Mouse (Mus musculus) forebrain, embryonic 15.5 days (tissue): ENCODE data around the gene Timm8b. TPM values are rescaled to one million over a fixed set of nuclear protein-coding genes. Genes with fewer than 3 reads are reported as not detected.
A peak's percentile ranks its signal among the peaks of the same experiment; 100 is the strongest.

Experiments
- ATAC-seq: fragments of 200-750 bp; cut with Nextera tagmentation; replicated peaks from 2 replicates; pipeline ENCODE4 v1.8.0; 2017; ENCODE audit warnings: mild to moderate bottlenecking, moderate TSS enrichment, moderate library complexity
- H3K27ac ChIP-seq: fragments of 300-500 bp; sonication (generic); replicated peaks from 2 replicates; pipeline ENCODE4 v1.5.1; 2015; ENCODE audit warnings: mild to moderate bottlenecking, inconsistent platforms
- H3K27me3 ChIP-seq: fragments of 300-500 bp; sonication (generic); 2 replicates; pipeline ENCODE4 v1.6.1; 2015; ENCODE audit warnings: inconsistent platforms
- H3K36me3 ChIP-seq: fragments of 300-500 bp; sonication (generic); 2 replicates; pipeline ENCODE4 v1.6.1; 2015; ENCODE audit warnings: mild to moderate bottlenecking, inconsistent platforms
- H3K4me1 ChIP-seq: fragments of 300-500 bp; sonication (generic); 2 replicates; pipeline ENCODE4 v1.6.1; 2015; ENCODE audit warnings: inconsistent platforms
- H3K4me2 ChIP-seq: fragments of 300-500 bp; sonication (generic); replicated peaks from 2 replicates; pipeline ENCODE4 v1.6.1; 2015; ENCODE audit warnings: mild to moderate bottlenecking, inconsistent platforms
- H3K4me3 ChIP-seq: fragments of 300-500 bp; sonication (generic); 2 replicates; pipeline ENCODE4 v1.5.1; 2015; ENCODE audit warnings: mild to moderate bottlenecking, inconsistent platforms
- H3K9ac ChIP-seq: fragments of 300-500 bp; sonication (generic); replicated peaks from 2 replicates; pipeline ENCODE4 v1.6.1; 2015; ENCODE audit warnings: mild to moderate bottlenecking, inconsistent platforms
- H3K9me3 ChIP-seq: fragments of 300-500 bp; sonication (generic); 2 replicates; pipeline ENCODE4 v1.6.1; 2016; ENCODE audit warnings: inconsistent platforms
- WGBS: fragments of 180-500 bp; shearing (Covaris S2); methylation state at CpG from one replicate; pipeline ENCODE4 v1.1.7; 2015; ENCODE audit warnings: mixed read lengths; 5-methylcytosine and 5-hydroxymethylcytosine counted together
- polyA plus RNA-seq: library from polyadenylated mRNA; unstranded; fragments of >200 nt; fragmentation: Nextera tagmentation; extraction: Ambion mirVana; gene quantifications from 2 replicates; pipeline ENCODE4 v1.2.1, GENCODE M21; 2015

Timm8b gene
- polyA plus RNA-seq, result 328 and 352 TPM in 2 replicates

DNA sequence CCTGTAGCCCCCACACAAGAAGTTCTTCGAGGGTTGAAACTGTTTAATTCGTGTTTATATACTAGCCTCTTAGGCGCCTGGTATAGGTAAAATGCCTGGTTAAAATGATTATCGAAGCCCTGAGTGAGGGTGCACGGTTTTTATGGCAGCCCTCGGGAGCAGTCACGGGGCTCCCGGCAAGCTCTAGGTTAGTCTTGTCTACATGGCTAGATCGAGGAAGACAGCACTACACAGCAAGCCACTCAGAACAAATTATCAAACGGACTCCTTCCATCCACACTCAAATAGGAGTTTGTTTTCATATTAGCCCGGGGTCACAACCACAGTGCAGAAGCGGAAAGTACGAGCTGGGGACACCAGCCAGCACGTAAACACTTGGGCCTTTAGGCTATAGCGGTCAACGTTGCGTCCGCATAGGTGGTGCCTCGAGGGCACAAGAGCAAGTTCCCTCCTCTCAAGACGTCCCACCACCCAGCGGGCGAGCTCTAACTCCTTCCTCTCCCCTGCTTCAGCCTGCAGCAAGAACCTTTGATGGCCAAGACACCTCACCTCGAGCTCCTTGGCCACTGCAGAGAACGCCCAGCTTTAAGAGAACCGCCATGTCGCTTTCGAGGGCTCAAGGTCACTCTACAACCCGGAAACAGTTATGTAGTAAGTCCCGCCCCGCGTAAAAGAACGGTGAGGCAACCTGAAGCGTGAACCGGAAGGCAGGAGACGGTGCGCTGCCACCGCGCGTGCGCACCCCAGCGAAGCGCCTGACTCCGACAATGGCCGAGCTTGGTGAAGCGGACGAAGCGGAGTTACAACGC is at the start of gene Timm8b, which contains the start of gene Sdhd:
Timm8b (plus strand) TSS at position 722 of the 809 bp plus-strand sequence.
Sdhd (minus strand) TSS at position 624 of the 809 bp plus-strand sequence.
- peak within 1 kb of the TSS; percentile 90 for H3K9ac ChIP-seq
- H3K36me3 ChIP-seq, result peaks cover 49% of the 10 kb centered on the region
- H3K9me3 ChIP-seq, result no peaks in the 10 kb centered on the region
- peak within 1 kb of the TSS; percentile 93 for H3K4me3 ChIP-seq
- WGBS, result 1% methylated on average over 48 of the region's 48 CpGs
- H3K4me2 ChIP-seq, result peak within 1 kb of the TSS; percentile 86
- no peaks in the 10 kb centered on the region for H3K27me3 ChIP-seq
- H3K27ac ChIP-seq, result peak within 1 kb of the TSS; percentile 84
- peak; percentile 99 for ATAC-seq
- peaks cover 32% of the 10 kb centered on the region for H3K4me1 ChIP-seq

DNA sequence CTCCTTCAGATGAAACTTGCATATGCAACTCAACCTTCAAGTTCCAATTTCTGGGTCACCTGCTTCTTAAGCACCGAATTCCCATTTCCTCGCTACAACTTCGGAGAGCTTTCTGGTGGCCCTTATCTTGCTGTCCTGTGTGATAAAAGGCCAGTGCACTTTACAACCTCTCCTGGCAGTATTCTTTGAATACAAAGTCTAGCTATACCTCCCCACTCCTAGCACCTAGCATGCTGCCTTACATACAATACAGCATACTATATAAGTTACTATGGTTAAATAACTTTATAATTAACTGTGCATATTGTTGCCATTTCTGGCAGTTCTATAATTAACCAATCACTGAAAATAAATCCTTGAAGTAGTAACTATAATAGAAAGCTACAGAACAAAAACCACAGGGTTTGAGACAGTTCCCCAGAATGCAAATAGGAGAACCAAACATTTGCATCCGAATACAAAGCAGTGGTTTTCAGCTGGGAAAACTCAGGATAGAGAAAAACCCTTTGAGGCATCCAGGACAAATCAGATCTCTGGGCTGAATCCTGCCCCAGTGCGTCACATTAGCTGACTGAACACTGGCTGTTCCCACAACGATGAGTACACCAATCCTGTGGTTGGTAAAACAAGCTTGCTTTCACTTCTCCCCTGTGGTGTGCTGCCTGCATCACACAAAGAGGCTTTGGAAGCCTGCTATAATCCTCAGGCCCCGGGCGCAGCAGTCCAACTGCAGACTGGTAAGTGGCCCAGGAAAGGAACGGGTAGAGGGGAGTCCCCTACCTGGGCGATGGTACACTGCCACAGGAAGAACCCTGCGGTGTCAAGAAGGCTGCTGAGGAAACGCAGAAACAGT is 49.2 kb upstream of the Timm8b start, which contains the start of gene Il18:
Il18 (plus strand) TSS at position 587 of the 853 bp plus-strand sequence.
- H3K4me3 ChIP-seq, result peak within 1 kb of the TSS; percentile 29
- WGBS, result 11% methylated on average over 12 of the region's 12 CpGs
- peak within 1 kb of the TSS; percentile 43 for H3K4me2 ChIP-seq
- no peaks in the 10 kb centered on the region for H3K27me3 ChIP-seq
- no peaks in the 10 kb centered on the region for H3K36me3 ChIP-seq
- peak; percentile 95 for ATAC-seq
- H3K9me3 ChIP-seq, result no peaks in the 10 kb centered on the region
- peak within 1 kb of the TSS; percentile 16; the same call in 1 of the 2 replicates for H3K9ac ChIP-seq
- peaks cover 14% of the 10 kb centered on the region for H3K4me1 ChIP-seq
- H3K27ac ChIP-seq, result peak within 1 kb of the TSS; percentile 83

DNA sequence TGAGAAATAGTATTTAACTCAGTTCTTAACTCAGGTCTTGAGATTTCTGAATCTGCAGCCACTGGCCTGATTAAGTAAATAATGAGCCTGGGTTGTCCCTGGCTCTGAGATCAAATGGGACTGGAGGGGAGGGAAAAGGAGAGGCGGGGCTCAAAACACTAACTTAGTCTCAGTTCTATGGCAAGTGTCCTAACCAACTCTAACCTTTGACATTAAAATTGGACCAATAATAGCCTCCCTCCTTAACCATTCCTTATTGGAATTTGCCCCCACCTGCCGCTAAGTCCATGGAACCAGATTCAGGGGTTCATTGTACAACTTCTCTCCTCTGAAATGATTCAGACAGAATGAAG is 48.6 kb upstream of the Timm8b start, which contains the start of gene Bco2:
Bco2 (minus strand) TSS at position 88 of the 353 bp plus-strand sequence.
- ATAC-seq, result 0 out of 2 replicates have a peak, but pooled peaks have one; percentile 26
- H3K9me3 ChIP-seq, result no peaks in the 10 kb centered on the region
- 0% methylated on average over 2 of the region's 2 CpGs for WGBS
- H3K27ac ChIP-seq, result peak within 1 kb of the TSS; percentile 83
- H3K9ac ChIP-seq, result peak within 1 kb of the TSS; percentile 16; the same call in 1 of the 2 replicates
- peak within 1 kb of the TSS; percentile 29 for H3K4me3 ChIP-seq
- H3K27me3 ChIP-seq, result no peaks in the 10 kb centered on the region
- peaks cover 14% of the 10 kb centered on the region for H3K4me1 ChIP-seq
- no peaks in the 10 kb centered on the region for H3K36me3 ChIP-seq
- H3K4me2 ChIP-seq, result peak within 1 kb of the TSS; percentile 43

DNA sequence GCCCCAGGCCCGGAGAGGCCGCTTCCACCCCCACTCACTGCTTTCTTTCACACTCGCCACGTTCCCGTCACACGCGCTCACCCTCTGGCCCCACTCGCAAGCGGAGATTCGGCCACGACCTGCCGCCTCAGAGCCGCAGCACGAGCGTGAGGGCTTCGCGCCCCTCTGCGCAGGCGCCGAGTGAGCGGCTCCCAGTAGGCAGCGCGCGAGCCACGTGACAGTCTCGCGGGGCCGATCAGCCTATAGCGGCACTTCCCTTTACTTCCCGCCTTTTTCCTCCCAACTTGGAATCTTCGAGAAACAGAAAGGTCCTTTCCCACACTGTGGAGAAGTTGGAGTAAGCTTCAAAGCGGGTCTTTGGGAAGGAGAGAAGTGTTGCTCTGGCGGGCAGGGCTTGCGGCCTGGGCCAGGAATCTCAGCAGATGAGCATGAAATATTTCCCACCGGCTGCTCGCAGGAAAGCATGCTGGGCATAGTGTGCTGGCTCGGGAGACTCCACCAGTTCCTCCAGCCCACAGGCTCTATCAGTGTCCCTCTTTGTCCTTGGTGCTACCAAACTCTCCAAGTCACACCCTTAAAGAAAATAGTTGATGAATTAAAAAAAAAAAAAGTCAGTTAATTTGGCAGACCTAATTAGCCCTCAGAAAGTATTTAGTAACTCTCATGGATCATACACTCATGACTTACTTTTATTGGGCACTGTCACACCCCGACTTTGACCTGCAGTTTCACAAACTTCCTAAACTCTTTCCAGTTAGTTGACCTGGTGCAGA is 42.4 kb upstream of the Timm8b start, which contains the start of gene Tex12:
Tex12 (minus strand) TSS at position 181 of the 773 bp plus-strand sequence.
- H3K27ac ChIP-seq, result no peak within 1 kb of the TSS
- no peak within 1 kb of the TSS for H3K4me2 ChIP-seq
- H3K27me3 ChIP-seq, result no peaks in the 10 kb centered on the region
- no peak within 1 kb of the TSS for H3K4me3 ChIP-seq
- 91% methylated on average over 38 of the region's 38 CpGs for WGBS
- H3K36me3 ChIP-seq, result no peaks in the 10 kb centered on the region
- H3K9ac ChIP-seq, result no peak within 1 kb of the TSS
- no peaks in the 10 kb centered on the region for H3K9me3 ChIP-seq
- ATAC-seq, result no peak
- no peaks in the 10 kb centered on the region for H3K4me1 ChIP-seq

DNA sequence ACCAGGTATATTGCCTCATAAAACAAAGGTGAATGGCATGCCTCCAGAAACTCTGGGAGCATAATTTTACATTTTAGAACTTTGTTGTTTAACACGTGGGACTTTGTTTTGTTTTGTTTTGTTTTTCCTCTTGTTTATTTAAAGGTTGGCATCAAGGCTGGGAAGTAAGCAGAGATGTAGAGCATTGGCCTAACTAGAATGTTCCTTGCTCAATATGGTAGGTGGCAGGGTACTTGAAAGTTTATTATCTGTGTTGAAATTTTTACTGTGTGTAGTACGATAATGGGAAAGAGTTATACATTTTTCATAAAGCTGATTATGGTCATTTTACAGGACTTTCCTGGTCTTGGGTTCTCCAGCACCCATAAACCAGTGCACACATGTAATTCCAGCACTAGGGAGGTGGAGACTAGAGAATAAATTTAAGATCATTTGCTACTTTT is 41.8 kb upstream of the Timm8b start:
- Histone ChIP-seq H3K4me3 (no peak overlapping the region), H3K4me2 (no peak overlapping the region), H3K4me1 (no peaks in the 10 kb centered on the region), H3K36me3 (no peaks in the 10 kb centered on the region), H3K9ac (no peak overlapping the region), H3K27ac (no peak overlapping the region), H3K27me3 (no peaks in the 10 kb centered on the region), H3K9me3 (no peaks in the 10 kb centered on the region)
- 92% methylated on average over 2 of the region's 2 CpGs for WGBS
- no peak for ATAC-seq

DNA sequence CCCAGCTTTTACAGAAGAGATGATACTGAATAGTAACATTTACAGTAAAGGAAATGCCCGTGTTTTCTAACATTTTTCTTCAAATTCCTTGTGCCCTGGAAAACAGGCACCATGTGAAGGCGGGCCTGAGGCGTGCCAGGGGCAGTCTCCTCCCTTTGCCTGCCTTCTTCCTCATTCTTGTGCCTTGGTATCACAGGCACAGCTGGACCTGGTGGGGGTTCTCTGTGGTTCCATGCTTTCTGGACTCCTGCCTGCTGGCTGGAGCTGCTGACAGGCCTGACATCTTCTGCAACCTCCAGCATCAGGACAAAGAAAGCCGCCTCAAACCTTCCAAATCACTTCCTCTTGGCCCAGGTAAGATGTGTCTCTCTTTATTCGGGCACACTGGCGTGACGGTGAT is 38.5 kb upstream of the Timm8b start:
- WGBS, result 78% methylated on average over 7 of the region's 7 CpGs
- Histone ChIP-seq H3K36me3 (no peaks in the 10 kb centered on the region), H3K9me3 (no peaks in the 10 kb centered on the region), H3K4me3 (no peak overlapping the region), H3K27me3 (no peaks in the 10 kb centered on the region), H3K4me2 (no peak overlapping the region), H3K4me1 (no peaks in the 10 kb centered on the region), H3K27ac (no peak overlapping the region), H3K9ac (no peak overlapping the region)
- ATAC-seq, result no peak

DNA sequence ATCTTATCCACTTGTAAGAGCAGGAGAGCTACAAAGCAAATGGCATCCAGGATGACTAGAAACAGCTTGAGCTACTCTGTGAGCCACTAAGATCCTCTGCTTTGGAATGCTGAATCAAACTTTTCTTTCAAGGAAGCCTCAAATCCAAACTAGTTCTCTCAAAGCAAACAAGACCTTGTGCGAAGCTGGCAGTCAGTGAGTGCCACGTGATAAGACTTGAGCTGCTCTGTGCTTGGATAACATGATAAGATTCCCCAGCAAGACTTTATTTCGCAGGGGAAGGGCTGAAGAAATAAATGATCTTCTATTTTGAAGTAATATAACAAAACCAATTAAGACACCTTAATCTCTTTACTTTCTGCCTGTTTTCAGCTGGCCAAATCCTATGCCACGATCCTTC is 37.8 kb upstream of the Timm8b start:
- H3K27me3 ChIP-seq, result no peaks in the 10 kb centered on the region
- ATAC-seq, result no peak
- H3K4me2 ChIP-seq, result no peak overlapping the region
- H3K4me3 ChIP-seq, result no peak overlapping the region
- WGBS, result 84% methylated on average over 4 of the region's 4 CpGs
- no peak overlapping the region for H3K9ac ChIP-seq
- no peaks in the 10 kb centered on the region for H3K36me3 ChIP-seq
- no peaks in the 10 kb centered on the region for H3K4me1 ChIP-seq
- H3K9me3 ChIP-seq, result no peaks in the 10 kb centered on the region
- no peak overlapping the region for H3K27ac ChIP-seq

DNA sequence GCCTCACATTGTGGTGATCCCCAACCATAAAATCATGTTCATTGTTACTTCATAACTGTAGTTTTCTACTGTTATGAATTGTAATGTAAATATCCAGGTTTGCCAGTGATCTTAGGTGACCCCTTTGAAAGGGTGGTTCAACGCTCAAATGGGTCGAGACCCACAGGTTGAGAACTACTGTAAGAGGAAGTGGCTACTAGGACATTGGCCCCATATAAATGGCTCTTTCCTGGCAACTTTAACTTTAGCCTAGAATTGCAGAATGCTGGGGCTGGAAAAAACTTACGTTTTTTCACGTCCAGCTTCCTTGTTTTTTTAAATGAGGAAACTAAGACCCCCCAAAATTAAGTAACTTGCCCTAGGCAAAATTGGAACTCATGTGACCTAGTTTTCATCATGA is 36.3 kb upstream of the Timm8b start:
- no peaks in the 10 kb centered on the region for H3K4me1 ChIP-seq
- H3K4me2 ChIP-seq, result no peak overlapping the region
- no peaks in the 10 kb centered on the region for H3K27me3 ChIP-seq
- no peaks in the 10 kb centered on the region for H3K9me3 ChIP-seq
- H3K4me3 ChIP-seq, result no peak overlapping the region
- no peak overlapping the region for H3K9ac ChIP-seq
- H3K27ac ChIP-seq, result no peak overlapping the region
- ATAC-seq, result no peak
- H3K36me3 ChIP-seq, result no peaks in the 10 kb centered on the region
- 95% methylated on average over 4 of the region's 4 CpGs for WGBS

DNA sequence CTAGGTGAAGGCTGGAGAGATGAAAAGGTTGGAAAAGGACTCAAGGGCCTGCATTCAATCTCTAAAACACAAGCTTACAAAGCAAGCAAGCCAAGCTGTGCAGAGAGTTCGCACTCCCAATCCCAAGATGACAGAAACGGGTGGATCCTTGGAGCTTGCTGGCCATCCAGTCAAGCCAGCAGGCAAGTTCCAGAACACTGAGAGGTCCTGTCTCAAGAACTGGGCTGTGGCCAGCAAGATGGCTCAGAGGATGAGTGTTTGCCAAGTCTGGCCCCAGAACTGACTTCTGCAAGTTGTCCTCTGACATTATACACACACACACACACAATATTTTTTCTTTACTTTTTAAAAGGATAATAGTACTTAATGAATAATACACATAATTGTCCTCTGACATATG is 35.8 kb upstream of the Timm8b start:
- no peak overlapping the region for H3K4me2 ChIP-seq
- H3K9me3 ChIP-seq, result no peaks in the 10 kb centered on the region
- no peaks in the 10 kb centered on the region for H3K27me3 ChIP-seq
- H3K27ac ChIP-seq, result no peak overlapping the region
- no peak for ATAC-seq
- 91% methylated on average over 2 of the region's 2 CpGs for WGBS
- no peak overlapping the region for H3K4me3 ChIP-seq
- H3K4me1 ChIP-seq, result no peaks in the 10 kb centered on the region
- no peak overlapping the region for H3K9ac ChIP-seq
- H3K36me3 ChIP-seq, result no peaks in the 10 kb centered on the region

DNA sequence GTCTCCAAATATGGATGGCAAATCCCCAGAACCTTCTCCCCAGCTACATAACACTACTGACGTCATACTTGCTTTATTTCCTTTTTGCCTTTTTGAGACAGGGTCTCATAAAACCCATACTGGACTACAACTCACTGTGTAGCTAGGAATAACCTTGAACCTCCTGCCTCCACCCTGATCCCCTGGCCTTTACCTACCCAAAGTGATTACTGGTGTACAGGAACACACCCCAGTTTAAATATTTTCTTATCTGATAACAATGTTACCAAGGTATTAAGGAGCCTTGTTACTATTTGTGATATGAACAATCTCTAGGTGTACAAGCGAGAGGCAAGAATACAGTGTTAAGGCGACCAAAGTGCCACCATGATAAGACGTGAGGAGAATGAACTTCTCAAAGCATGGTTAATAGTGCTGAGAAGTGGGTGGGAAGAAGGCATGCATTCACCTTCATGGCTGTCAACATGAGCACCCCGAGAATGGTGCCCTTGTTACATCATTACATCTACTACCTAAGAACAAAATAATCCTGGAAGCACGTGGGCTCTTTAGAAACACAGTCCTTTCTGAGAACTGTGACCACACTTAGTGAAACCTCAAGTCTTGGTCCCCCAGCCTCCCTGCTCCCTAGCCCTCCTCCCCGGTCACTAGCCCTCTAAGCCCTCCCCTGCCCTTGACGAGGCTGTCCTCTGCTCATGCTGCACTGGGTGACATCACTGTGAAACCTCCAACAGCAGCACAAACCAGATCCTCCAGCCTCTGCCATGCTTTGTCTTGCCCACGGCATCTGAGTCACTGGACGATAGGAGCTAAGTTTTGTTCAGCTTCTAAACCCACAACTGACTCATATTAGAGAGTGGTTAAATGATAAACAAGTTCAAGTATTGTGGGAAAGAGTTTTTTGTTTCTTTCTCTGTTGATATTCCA is 33.8 kb upstream of the Timm8b start:
- Histone ChIP-seq H3K36me3 (no peaks in the 10 kb centered on the region), H3K4me3 (no peak overlapping the region), H3K9me3 (no peaks in the 10 kb centered on the region), H3K4me2 (no peak overlapping the region), H3K4me1 (no peaks in the 10 kb centered on the region), H3K27me3 (no peaks in the 10 kb centered on the region), H3K27ac (no peak overlapping the region), H3K9ac (no peak overlapping the region)
- no peak for ATAC-seq
- WGBS, result 83% methylated on average over 10 of the region's 10 CpGs

DNA sequence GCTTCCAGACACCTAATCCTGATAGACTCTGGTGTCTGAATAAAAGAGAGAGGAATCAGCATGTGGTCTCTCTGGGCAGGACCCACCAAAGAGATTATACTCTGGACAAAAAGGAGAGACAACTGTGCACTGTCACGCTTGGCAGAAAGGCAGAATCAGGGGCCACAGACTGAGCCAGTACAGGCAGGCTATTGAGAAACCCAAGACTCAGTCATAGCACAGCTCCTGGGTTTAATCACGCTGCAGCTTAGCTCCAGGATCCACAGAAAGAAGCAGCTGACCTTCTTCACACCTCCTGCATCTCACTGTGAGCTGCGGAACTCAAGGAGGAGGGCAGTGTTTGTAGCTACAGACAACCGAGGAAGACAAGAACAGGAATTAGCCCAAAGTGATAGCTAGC is 23.3 kb upstream of the Timm8b start:
- no peak overlapping the region for H3K9ac ChIP-seq
- no peaks in the 10 kb centered on the region for H3K4me1 ChIP-seq
- H3K9me3 ChIP-seq, result no peaks in the 10 kb centered on the region
- H3K36me3 ChIP-seq, result no peaks in the 10 kb centered on the region
- H3K4me2 ChIP-seq, result no peak overlapping the region
- H3K27ac ChIP-seq, result no peak overlapping the region
- H3K27me3 ChIP-seq, result no peaks in the 10 kb centered on the region
- WGBS, result 30% methylated on average over 4 of the region's 4 CpGs
- no peak overlapping the region for H3K4me3 ChIP-seq
- no peak for ATAC-seq
